Mouse (Mus musculus) frontal cortex, adult 2 months (tissue): Measurements from ENCODE around the gene Trim31. TPM values are rescaled to one million over a fixed set of nuclear protein-coding genes. Genes with fewer than 3 reads are reported as not detected.
"Not testable (repeated sequence)": the region's sequence is repeated elsewhere in the genome, so short reads cannot be mapped to it uniquely, and the experiment has no call there.

ENCODE experiments used
- DNase-seq, 2 experiments: peaks; one replicate each; pipeline ENCODE4 v3.0.0; 2022; ENCODE audit warnings: low spot score in 1 of 2; ENCODE audit errors: extremely low spot score in 1 of 2
- polyA plus RNA-seq: library from polyadenylated mRNA; depleted of rRNA; stranded (reverse); fragments of >200 nt; gene quantifications from 2 replicates; pipeline ENCODE4 v1.2.3, GENCODE M21; 2012; rRNA removed

Gene Trim31
- polyA plus RNA-seq, result not detected in 2 replicates

DNA sequence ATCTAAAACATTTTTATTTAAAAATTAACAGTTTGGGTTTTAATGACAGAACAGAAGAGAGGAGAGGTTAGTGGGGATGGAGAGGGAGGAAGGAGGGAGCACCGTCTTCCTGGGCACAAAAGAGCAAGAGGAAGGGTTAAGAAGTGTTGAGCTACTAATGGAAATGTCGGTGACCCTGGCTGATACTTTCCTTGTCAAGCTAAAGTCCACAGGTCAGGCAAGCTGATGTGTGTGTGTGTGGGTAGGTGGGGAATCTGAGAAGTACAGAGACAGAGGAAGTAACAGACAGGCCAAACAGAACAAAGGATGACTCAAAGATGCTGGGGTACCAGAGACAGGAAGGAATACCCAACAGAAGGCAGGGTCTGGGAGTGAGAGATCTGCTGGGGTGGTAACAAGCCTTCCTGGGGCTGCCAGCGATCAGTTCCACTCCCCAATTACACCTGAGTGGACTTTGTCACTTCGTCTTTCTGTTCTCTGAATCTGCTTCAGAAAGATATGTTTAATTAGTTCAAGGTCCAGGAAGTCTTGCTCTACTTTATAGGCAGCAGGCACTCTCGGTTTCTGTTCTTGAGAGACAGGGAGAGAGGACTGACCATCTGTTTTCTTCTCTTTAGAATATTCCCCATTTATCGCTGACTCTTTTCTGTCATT is at the start of gene Trim31:
Trim31 (plus strand) TSS at position 567 of the 654 bp plus-strand sequence.
- no peak for DNase-seq

DNA sequence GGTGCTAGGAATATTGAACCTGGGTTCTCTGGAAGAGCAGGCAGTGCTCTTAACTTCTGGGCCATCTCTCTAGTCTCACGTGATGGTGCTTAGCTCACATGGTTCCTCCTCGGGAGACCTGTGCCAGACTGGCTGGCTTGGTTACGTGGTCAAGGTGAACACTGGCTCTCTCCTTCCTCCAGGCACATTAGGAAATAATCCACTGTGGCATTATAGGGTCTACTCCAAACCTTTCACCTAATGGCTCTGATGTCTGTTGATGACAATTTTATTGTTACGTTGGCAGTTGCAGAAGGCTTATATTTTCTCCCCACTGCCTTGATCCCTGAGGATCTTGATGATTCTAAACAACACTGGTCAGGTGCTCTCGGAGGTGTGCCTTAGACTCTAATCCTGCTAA is 49.0 kb upstream of the Trim31 start:
- no peak for DNase-seq

DNA sequence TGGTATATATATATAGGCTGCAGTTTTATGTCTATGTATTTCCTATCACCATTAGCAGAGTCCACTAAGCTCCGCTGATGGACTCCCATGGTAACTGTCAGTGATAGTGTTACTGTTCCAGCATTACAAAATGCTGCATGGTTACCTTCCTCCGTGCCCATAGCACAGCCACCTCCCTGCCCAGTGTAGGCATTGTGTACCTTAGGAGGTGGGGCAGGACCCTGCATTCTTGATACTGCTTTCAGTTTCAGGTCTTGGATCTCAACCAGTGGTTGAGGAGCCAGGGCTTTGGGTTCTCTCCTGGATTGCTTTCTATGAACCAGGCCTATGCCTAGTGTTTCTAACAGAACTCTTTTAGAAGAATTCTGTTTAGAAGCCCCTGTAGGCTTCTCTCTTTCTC is 47.9 kb upstream of the Trim31 start:
- DNase-seq, result no peak

DNA sequence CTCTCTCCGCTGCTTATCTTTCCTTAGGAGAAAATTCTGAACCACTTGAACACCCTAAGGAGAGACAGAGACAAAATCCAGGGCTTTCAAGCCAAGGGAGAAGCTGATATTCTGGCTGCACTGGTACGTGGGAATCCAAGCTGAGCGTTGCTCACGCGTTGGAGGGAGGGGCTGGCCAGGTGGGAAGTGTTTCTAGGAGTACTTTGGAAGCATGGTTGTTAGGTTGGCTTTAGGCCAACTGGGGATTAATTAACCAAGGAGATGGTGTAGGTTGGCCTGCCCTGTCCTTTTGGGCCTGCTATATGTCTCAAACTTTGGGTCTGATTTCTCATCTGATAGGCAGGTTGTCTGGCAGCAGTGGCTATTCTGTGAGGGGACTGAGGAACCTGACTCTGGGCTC is 46.7 kb upstream of the Trim31 start:
- no peak for DNase-seq

DNA sequence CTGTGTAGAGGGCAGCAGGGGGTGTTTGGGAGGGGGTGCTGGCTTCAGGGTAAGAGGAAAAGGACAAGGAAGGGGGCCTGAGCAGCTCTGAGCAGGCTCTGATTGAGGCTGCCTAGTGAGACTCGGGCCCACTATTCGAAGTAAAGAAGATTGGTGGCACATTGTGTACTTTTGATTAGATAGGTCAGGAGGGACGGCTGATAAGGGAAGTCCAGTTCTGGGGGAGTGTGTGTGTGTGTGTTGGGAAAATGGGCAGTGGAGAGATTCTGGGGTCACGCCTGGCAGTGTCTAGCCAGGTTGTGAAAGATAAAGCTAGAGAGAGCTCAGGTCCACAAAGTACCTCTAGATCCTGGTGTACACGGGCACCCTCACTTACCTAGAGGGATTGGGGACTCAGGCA is 46.3 kb upstream of the Trim31 start:
- DNase-seq, result no peak

DNA sequence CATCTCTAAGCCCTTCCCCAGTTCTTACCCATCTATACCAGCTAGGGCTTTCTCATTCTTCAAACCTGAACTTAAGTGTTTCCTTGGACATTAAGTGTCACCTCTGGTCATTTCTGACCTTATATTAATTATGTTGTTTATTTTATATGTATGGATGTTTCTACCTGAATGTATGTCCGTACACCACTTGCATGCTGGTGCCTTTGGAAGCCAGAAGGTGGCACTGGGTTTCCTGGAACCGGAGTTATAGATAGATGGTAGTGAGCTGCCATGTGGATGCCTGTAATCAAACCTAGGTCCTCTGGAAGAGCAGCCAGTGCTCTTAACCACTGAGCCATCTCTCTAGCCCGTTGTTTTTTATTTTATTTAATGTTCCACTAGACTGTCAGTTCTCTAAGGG is 42.4 kb upstream of the Trim31 start:
- DNase-seq, result no peak

DNA sequence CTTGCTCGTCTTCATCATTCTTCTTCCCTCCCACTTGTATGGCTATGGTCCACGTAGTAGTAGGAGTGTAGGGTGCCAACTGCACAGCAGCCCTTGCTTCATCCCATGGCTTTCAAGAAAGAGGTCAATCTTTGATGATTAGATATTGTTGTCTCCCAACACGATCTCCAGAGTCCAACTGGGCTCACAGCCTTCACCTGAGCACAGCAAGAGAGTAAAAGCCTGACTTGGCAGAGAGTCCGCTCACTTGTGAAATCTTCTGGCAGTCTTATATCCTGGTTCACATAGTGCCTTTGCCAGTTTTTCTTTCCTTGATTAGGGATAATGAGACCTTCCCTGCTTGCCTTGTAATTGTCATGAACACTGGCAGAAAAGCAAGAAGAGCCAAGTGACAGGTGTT is 41.7 kb upstream of the Trim31 start:
- no peak for DNase-seq

DNA sequence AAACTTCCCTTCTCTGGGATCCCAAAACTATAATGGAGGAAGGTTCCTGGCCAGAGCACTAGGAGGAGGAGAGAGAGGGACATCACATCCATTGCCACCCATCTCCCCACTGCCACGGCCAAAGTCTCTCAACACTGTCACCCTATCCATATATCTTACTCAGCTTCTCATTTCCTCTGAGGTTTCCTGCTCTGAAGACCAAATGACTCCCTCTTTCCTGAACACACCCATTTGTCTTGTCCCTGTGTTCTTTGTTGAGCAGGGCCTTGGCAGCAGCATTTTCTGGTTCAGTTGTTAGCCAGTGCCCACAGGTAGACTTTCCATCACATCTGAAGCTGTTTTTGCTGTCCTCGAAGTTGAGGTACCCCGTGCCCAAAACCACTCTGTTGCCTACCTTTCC is 39.7 kb upstream of the Trim31 start:
- no peak for DNase-seq

DNA sequence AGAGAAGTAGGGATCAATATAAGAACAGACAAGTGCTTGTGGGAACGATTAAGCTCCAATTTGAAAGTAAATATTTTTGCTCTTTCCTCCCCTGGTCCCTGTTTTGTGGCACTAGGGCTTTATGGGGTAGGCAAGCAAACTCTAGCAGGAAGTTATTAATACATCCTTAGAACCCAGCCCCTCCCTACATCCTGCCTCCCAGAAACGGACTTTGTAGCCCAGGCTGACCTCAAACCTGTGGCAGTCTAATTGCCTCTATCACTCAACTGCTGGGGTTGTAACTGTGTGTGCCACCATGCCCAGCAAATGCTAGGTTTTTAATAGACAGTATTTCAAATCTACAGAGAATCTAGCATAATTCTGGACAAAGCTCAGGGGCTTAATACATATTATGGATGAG is 36.2 kb upstream of the Trim31 start:
- no peak for DNase-seq

DNA sequence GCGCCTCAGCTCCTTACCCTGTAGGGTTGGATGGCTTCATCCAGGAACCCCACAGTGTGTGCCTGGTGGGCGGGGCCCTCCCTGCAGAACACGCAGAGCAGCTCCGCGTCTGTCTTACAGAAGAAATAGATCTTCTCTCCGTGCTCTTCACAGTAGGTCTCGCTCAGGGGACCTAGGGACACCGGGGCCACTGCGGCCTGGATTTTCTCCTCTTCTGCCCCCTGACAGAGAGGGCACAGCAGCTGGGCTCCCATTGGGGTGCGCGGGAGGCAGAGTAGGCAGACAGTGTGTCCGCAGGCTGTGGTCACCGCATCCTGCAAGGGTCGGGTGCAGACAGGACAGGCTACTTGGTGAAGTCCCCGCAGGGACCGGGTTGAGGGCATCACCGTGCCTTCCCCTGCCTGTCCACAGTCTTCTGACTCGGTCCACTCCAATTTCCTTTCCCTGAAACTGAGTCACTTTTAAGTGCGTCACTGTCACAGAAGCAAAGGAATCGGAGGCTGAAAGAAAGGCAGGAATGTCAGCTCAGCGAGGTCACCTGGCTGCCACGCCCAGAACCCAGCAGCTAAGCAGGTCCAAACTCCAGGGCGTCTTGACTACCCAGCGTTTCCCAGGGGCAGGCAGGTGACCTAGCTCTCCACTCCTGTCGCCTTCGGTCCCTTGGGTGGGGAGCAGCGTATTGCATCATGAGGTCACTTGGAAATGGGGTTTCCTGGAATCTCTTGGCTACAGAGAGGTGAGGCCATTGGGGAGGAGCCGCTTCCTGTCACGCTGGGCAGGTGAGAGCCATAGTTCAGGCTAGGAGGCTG is 31.0 kb upstream of the Trim31 start, which contains the start of gene Trim15:
Trim15 (minus strand) TSS at position 492 of the 809 bp plus-strand sequence.
- no peak for DNase-seq

DNA sequence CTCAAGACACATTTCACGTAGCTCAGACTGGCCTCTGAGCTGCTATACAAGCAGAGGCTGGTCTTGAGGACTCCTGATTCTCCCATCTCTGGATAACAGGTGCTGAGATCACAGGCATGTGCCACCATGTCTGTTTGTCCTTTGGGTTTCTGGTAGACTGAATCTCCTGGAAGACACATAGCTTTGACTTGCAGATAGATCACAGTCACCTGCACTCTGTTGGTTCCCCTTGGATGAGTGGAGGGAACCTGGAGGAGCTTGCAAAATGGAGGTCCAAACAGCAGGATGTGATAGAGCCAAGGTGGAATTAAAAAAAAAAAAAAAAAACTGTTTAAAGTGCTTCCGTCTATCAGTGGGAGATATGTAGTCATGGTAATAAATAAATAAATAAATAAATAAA is 29.1 kb upstream of the Trim31 start:
- no peak for DNase-seq

DNA sequence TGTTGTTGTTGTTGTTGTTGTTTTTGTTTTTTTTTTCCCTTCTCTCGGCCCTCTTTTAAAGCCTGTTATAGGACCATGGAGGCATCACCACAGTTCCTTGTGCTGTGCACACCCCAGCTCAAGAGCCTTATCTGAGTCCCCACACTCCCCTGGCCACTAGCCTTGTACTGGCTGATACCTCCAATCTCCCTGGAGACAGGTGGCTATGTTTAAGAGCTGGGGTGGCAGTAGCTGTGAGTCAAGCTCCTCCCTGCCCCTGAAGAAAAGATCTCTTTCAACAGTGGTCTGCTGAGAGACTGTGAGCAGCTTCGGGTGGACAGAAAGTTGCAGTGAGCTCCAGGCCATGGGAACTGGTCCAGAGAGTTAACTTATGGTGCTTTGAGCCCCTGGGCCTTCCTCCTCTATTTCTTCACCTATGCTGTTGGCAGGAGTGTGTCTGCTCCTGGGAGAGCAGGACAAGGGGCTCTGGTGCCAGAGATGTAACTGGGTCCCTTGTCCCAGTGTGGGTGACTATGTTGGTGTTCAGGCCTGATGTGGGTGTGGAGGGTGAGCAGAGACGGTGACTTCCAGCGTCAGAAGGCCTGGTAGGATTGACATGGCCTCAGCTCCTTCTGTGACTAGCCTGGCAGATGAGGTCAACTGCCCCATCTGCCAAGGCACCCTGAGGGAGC is 28.5 kb upstream of the Trim31 start, which contains the start of gene Trim10:
Trim10 (plus strand) TSS at position 291 of the 671 bp plus-strand sequence.
- no peak for DNase-seq

DNA sequence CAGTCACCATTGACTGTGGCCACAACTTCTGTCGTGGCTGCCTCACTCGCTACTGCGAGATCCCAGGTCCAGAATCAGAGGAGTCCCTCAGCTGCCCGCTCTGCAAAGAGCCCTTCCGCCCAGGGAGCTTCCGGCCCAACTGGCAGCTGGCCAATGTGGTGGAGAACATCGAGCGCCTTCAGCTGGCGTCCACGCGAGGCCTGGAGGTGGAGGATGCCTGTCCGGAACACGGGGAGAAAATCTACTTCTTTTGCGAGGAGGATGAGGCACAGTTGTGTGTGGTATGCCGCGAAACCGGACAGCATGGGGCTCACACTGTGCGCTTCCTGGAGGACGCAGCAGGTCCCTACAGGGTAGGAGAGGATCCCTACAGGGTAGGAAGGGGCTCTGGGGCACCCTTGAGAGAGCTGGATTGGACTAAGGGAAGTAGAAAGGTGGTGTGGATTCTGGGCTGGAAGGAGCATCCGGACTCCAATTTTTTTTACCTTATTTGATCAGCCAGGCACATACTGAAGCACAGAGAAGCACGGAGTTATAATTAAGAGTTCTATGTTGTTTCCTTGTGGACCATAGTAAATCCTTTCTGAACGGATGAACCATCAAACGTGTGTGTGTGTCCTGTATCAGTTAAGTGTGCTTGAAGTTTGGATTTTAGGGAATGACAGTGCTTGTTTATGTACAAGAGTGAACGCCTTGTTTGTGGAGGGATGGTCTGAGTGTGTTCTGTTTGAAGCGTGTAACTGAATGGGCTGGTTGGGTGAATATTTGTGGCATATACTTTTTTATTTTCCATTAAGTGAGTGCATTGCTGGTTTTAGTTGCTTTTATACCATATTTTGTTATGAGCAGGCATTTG is 27.7 kb upstream of the Trim31 start:
- no peak for DNase-seq

DNA sequence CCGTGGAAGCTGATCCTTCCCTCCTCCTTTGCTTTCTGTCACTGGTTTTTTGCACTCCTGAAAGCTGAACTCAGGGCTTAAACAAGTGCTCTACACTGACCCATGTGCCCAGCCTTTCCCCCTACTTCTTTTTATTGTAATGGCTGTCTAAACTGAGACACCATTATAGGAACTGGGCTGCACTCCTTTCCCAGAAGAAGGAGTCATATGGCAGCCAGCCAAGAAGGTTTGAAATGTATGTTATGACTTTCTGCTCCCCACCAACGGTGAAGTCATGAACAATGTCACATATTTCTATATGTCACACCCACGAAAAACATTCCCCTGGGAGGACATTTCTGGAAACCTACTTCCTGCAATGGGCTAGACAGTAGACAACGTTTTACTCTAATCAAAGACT is 23.3 kb upstream of the Trim31 start:
- DNase-seq, result no peak

DNA sequence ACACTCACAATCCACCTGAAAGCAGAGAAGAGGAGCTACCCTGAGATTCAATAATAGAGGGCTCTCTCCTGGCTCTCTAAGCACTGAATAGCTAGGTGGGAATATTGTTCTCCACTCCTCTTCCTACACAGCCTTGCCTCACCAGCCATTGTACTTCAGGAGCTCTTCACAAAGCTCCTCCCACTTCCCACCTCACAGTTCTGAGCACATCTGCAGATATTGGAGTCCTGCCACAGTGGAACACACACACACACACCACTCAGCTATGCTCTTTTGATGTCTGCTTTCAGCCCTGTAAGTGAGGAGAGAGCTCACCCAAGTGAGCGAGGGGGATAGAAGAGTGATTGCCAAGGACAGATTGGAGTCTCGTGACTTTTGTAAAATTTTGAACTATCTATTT is 14.6 kb upstream of the Trim31 start:
- DNase-seq, result no peak

DNA sequence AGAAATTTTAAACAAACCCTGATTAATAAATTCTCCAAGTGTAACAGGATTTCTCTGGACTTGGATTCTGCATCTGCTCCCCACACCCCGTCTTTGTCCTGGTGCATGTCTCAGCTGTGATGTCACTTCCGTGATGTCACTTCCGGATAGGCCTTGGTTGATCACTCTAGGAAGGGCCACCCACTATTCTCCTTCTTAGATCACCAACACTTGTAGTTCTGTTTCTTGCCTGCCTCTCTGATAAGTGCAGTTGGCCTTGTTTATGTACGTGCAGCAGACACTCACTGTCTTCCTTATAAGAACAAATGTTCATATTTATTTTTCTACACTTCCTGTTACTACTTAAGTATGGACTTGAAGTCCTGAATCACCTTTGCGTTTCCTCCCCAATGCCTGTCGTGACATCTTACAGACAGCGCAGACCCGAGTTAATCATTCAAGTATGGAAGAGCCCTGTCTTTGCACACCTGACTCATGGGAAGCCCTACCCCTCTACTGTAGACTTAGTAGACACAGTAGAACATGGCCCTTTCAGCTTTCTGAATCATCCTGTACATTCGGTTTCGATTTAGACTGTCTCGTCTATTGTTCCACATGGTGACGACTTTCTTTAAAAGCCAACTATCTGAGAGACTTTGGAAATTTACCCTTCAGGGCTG is 12.7 kb upstream of the Trim31 start:
- DNase-seq, result no peak

DNA sequence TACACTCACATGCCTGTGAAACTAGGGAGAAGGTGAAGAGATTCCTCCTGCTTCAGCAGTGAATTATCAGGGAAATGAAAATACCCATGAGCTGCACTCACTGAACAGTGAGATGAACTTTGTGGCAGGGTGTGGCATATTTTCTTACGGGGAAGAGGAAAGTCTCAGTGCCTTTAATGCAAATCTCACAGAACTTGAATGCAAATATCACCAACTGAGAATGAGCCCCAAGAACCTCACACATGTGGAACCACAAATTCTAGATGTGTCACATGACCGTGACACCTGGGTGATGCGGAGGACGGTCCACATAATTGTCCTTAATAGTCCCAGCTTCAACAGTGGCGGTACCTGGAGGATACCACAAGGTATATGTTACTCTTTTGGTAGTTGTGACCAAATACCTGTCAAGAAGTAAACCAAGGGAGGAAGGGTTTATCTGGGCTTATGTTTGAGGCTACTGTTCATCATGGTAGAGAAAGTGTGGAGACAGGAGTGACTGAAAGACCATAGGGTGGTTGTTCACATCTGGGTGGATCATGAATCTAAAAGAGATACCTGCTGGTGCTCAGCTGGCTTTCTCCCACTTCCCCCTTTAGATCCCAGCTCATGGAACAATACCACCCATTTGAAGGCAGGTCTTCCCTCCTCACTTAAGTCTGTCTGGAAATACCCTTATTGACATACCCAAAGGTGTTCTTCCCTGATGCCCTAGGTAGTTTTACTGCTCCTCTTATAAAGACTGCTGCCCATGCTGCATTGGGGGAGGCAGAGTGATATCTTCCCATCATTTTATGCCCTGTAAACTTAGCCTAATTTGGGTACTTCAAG is 7.6 kb upstream of the Trim31 start, which contains the start of gene Trim40:
Trim40 (minus strand) TSS at position 51 of the 831 bp plus-strand sequence.
- no peak for DNase-seq

DNA sequence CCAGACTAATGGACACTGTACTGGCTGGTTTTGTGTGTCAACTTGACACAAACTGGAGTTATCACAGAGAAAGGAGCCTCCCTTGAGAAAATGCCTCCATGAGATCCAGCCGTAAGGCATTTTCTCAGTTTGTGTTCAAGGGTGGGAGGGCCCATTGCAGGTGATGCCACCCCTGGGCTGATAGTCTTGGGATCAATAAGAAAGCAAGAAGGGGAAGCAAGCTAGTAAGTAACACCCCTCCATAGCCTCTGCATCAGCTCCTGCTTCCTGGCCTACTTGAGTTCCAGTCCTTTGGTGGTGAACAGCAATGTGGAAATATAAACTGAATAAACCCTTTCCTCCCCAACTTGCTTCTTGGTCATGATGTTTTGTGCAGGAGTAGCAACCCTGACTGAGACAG is 6.4 kb upstream of the Trim31 start:
- DNase-seq, result not testable (repeated sequence)

DNA sequence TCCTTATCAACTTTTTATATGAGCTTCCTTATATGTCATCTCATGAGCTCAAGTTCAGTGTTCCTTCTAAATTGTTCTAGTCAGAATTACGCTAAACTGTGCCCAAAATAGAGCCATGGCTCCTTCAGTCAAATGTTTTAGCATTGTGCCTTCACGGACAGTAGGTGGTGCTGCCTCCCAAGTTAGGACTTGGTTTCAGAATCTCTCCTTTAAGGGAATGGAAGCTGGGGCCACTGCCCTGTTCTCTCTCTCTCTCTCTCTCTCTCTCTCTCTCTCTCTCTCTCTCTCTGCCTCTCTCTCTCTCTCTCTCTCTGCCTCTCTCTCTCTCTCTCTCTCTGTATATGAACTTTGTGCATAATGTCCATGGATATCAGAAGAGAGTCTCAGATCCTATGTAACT is 5.6 kb upstream of the Trim31 start:
- peak in 1 of 2 experiments; percentile 73 for DNase-seq
